Mouse (Mus musculus) heart, adult 2 months (tissue): ENCODE measurements around the gene Fchsd2.

ENCODE experiments used
- CTCF ChIP-seq: fragments of 200-600 bp; IDR thresholded peaks from 2 replicates; pipeline ENCODE4 v1.8.1; 2022; ENCODE audit warnings: antibody characterized with exemption, mild to moderate bottlenecking, moderate library complexity
- POLR2A ChIP-seq: fragments of 200-500 bp; IDR thresholded peaks from 2 replicates; pipeline ENCODE4 v1.6.1; 2011; ENCODE audit warnings: mild to moderate bottlenecking, low read depth, low read length, control low read depth; ENCODE audit not compliant: insufficient read depth

GRCm38 (mm10) chr7:101318848-101319247, 226.2 kb downstream of the Fchsd2 start:
- TF ChIP-seq CTCF, result no peak
- no peak for TF ChIP-seq POLR2A
